In genomic region chr2:170651483-170651882, GRCm38 (mm10) we compare ENCODE assay signal across 28 mouse cellular contexts. TPM values are rescaled to one million over a fixed set of nuclear protein-coding genes. Genes with fewer than 3 reads are reported as not detected.
DNase-seq lines count a peak whose midpoint lies in the region; ATAC-seq and TF ChIP-seq lines count a peak whose summit lies in the region.
"Had no signal": no experiment of that assay in that cellular context is flagged by ENCODE, and none has a peak within 500 bp of the region (broad histone marks: within the 10 kb centered on the region; RNA-seq: fewer than 3 reads in every experiment).

No protein-coding gene starts in this region.

- no peak for ATAC-seq in intestine, postnatal 0 days
- no peak for ATAC-seq in intestine, embryonic 16.5 days
- no peak for ATAC-seq in megakaryocyte, adult 5-6 weeks (ENCODE audit: poor library complexity, severe bottlenecking)
- ATAC-seq: CD4-positive, CD25-positive, alpha-beta regulatory T cell, adult 4 months had no signal

- peak; percentile 63 for DNase-seq in ZHBTc4 (ENCODE audit: low read depth, low spot score)
- DNase-seq in testis, postnatal 14 days (ENCODE audit: low spot score): peak; percentile 73
- DNase-seq in frontal cortex, postnatal 10 days (ENCODE audit: low spot score in 2 of 2): no peak
- DNase-seq: adrenal gland, postnatal 25 days; cerebellum, adult 9-10 months; embryo, embryonic 11 days; kidney, postnatal 10 days; midbrain, embryonic 14.5 days; right cerebral cortex, adult 18-20 months; spleen, adult 18-20 months; thymus, postnatal 25 days had no signal

- WGBS in intestine, postnatal 0 days: 81% methylated on average over 1 of the region's 1 CpGs
- 89% methylated on average over 1 of the region's 1 CpGs for WGBS in intestine, embryonic 16.5 days

- no peak overlapping the region for H3K4me2 ChIP-seq in intestine, postnatal 0 days (replicated peaks; ENCODE audit: low read depth)
- no peak overlapping the region for H3K4me2 ChIP-seq in intestine, embryonic 16.5 days (ENCODE audit: low read depth, low read length)
- H3K4me2 ChIP-seq: embryonic facial prominence, embryonic 15.5 days; heart, embryonic 15.5 days; limb, embryonic 12.5 days had no signal

- H3K4me3 ChIP-seq in intestine, postnatal 0 days (ENCODE audit: low read depth, low read length): no peak overlapping the region
- H3K4me3 ChIP-seq in intestine, embryonic 16.5 days (ENCODE audit: low read length): no peak overlapping the region
- H3K4me3 ChIP-seq in megakaryocyte, embryonic 14.5 days (replicated peaks): peak overlapping the region; percentile 76
- H3K4me3 ChIP-seq: embryonic facial prominence, embryonic 15.5 days; heart, embryonic 15.5 days; hindbrain, embryonic 10.5 days; limb, embryonic 12.5 days had no signal

- no peaks in the 10 kb centered on the region for H3K36me3 ChIP-seq in intestine, postnatal 0 days (ENCODE audit: control insufficient read depth, insufficient read depth)
- no peaks in the 10 kb centered on the region for H3K36me3 ChIP-seq in intestine, embryonic 16.5 days (ENCODE audit: control insufficient read depth, insufficient read depth, low read length)
- H3K36me3 ChIP-seq in megakaryocyte, embryonic 14.5 days (replicated peaks; ENCODE audit: low read length): no peaks in the 10 kb centered on the region
- H3K36me3 ChIP-seq: embryonic facial prominence, embryonic 15.5 days; heart, embryonic 15.5 days; hindbrain, embryonic 10.5 days; limb, embryonic 12.5 days had no signal

- no peaks in the 10 kb centered on the region for H3K27me3 ChIP-seq in intestine, postnatal 0 days (replicated peaks; ENCODE audit: control insufficient read depth, insufficient read depth, low read length)
- no peaks in the 10 kb centered on the region for H3K27me3 ChIP-seq in intestine, embryonic 16.5 days (replicated peaks; ENCODE audit: control insufficient read depth, insufficient read depth, low read length)
- H3K27me3 ChIP-seq in megakaryocyte, embryonic 14.5 days (replicated peaks): no peaks in the 10 kb centered on the region
- H3K27me3 ChIP-seq: embryonic facial prominence, embryonic 15.5 days; heart, embryonic 15.5 days; limb, embryonic 12.5 days had no signal

- no peak overlapping the region for H3K27ac ChIP-seq in intestine, postnatal 0 days (ENCODE audit: low read depth, low read length)
- H3K27ac ChIP-seq in intestine, embryonic 16.5 days (ENCODE audit: low read length): no peak overlapping the region
- H3K27ac ChIP-seq: embryonic facial prominence, embryonic 15.5 days; heart, embryonic 15.5 days; hindbrain, embryonic 10.5 days; limb, embryonic 12.5 days; macrophage had no signal

- H3K9ac ChIP-seq in intestine, postnatal 0 days (ENCODE audit: low read depth, low read length): no peak overlapping the region
- H3K9ac ChIP-seq in intestine, embryonic 16.5 days (ENCODE audit: low read depth, low read length): no peak overlapping the region
- H3K9ac ChIP-seq: embryonic facial prominence, embryonic 15.5 days; heart, embryonic 15.5 days; limb, embryonic 12.5 days had no signal

- TF ChIP-seq CTCF in intestine, postnatal 0 days (IDR thresholded peaks at IDR 0.05; ENCODE audit: low read depth): peak; percentile 39

- 0 out of 2 replicates have a peak, but pooled peaks cover 4% of the 10 kb centered on the region for H3K9me3 ChIP-seq in intestine, postnatal 0 days (ENCODE audit: control insufficient read depth)
- H3K9me3 ChIP-seq in intestine, embryonic 16.5 days (ENCODE audit: control insufficient read depth, low read length): no peaks in the 10 kb centered on the region
- H3K9me3 ChIP-seq in megakaryocyte, embryonic 14.5 days: peaks cover 80% of the 10 kb centered on the region
- H3K9me3 ChIP-seq: heart, embryonic 15.5 days; hindbrain, embryonic 10.5 days had no signal

- no peaks in the 10 kb centered on the region for H3K4me1 ChIP-seq in intestine, postnatal 0 days (replicated peaks; ENCODE audit: control insufficient read depth, insufficient read depth, low read length)
- no peaks in the 10 kb centered on the region; the same call in 1 of the 2 replicates for H3K4me1 ChIP-seq in intestine, embryonic 16.5 days (ENCODE audit: control insufficient read depth, insufficient read depth, low read length)
- H3K4me1 ChIP-seq in megakaryocyte, embryonic 14.5 days: no peaks in the 10 kb centered on the region
- H3K4me1 ChIP-seq: heart, embryonic 15.5 days; limb, embryonic 12.5 days had no signal

RNA-seq across cellular contexts. Expression of gene 4930470P17Rik, which starts 49.7 kb away (rescaled TPM):
- polyA plus RNA-seq in intestine, postnatal 0 days (2015; fragmentation: Nextera tagmentation; extraction: Ambion mirVana): not detected in 2 replicates
- not detected in 2 replicates for polyA plus RNA-seq in intestine, embryonic 16.5 days (2015; fragmentation: Nextera tagmentation; extraction: Ambion mirVana)
- not detected in 2 replicates for polyA plus RNA-seq in megakaryocyte, embryonic 14.5 days (2012; ENCODE audit: insufficient read depth, low replicate concordance)
- total RNA-seq in megakaryocyte, adult 5-6 weeks (2015): not detected in 2 replicates
- not detected in 2 replicates for total RNA-seq in megakaryocyte, adult 5-6 weeks (2017)
- total RNA-seq: adrenal gland, postnatal 25 days; gastrocnemius, adult 8-10 months; heart, adult 18-20 months; left cerebral cortex, adult 8-10 months had no signal
- polyA plus RNA-seq: CD4-positive, CD25-positive, alpha-beta regulatory T cell, adult 4 months; embryonic facial prominence, embryonic 15.5 days; forebrain, embryonic 11.5 days; heart, embryonic 15.5 days; hindbrain, embryonic 10.5 days; intestine, embryonic 14.5 days; limb, embryonic 12.5 days; liver, embryonic 16.5 days; macrophage; midbrain, embryonic 14.5 days; stomach, embryonic 14.5 days had no signal

Comparison
In these comparisons a context has a peak if more than half of its experiments do, and no peak if none do; other contexts are left out.
1. DNase-seq: peak in ZHBTc4 (single experiment) and testis, postnatal 14 days (single experiment); none in frontal cortex, postnatal 10 days (0 of 2).